Mouse (Mus musculus) erythroid progenitor cell, adult 5-6 weeks (primary cell): ENCODE results near the gene Gm20388. TPM values are rescaled to one million over a fixed set of nuclear protein-coding genes. Genes with fewer than 3 reads are reported as not detected.

ENCODE experiments used
- ATAC-seq: replicated peaks from 2 replicates; pipeline ENCODE4 v1.8.0; 2016; ENCODE audit warnings: moderate number of reproducible peaks, mild to moderate bottlenecking, moderate TSS enrichment, inconsistent platforms; ENCODE audit not compliant: poor library complexity, low FRiP score, severe bottlenecking
- total RNA-seq, 2 experiments: library from RNA; stranded (forward) in 1 of 2; stranded (reverse) in 1 of 2; fragments of 150-400 nt in 1 of 2; fragments of 186-747, 209-891 nt in 1 of 2; gene quantifications; 2 replicates each; pipeline versions ENCODE4 v1.2.3 to v1.2.4; 2015 to 2017; ENCODE audit warnings: low replicate concordance in 2 of 2

Gm20388 gene
- total RNA-seq, 2 experiments from 2014 or later, result 4.2 TPM; not detected in 1

DNA sequence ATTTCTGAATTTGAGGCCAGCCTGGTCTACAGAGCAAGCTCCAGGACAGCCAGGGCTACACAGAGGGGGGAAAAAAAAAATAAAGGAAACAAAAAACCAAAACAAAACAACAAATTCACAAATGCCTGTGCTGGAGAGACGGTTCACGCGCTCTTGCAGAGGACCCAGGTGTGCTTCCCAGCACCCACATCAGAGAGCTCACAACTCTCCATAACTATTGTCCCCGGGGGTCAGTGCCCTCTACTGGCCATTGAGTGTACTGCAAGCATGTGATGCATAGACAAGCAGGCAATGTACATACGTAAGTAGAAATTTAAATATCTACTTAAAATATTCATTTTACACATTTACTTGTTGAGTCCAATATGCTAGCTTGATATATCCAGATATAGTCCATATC is 683.9 kb downstream of the Gm20388 start:
- no peak for ATAC-seq

DNA sequence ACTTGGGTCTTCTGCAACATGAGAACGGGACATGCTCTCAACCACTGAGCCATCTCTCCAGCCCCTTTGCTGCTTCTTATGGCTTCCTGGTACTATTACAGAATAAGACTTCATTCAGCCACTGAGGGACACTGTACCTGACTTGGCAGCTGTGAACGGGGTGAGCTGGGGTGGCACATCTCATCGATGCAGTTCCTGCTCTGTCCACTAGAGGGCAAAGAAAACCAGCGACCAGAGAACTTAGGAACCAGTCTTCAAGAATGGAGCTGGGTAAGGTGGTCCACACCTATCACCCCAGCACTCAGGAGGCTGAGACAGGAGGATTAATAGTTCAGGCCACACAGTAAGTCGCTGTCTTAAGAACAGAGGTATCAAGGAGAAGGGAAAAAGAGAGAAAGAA is 685.3 kb downstream of the Gm20388 start:
- peak; percentile 72 for ATAC-seq

DNA sequence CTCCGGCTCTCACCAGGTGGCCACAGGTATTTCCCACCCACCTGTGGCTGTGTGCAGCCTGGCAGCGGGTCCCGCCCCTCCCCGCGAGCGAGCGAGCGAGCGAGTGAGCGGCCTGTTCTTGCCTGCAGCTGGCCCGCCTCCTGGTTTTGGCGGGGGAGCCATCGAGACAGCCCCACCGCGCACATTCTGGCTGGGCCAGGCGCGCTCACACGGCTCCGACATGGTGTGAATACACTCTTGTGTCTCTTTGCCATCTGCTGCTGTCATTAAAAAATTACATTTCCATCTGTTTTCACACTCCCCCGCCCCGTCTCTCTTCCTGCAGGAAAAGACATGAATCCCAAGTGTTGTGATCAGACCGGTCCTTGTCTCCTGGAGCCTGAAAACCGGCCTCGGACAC is 687.9 kb downstream of the Gm20388 start:
- ATAC-seq, result no peak

- ATAC-seq, result 0 out of 2 replicates have a peak, but pooled peaks have one; percentile 54
Observed at GRCm38 (mm10) chr8:120599504-120599903, 688.9 kb downstream of the Gm20388 start.

DNA sequence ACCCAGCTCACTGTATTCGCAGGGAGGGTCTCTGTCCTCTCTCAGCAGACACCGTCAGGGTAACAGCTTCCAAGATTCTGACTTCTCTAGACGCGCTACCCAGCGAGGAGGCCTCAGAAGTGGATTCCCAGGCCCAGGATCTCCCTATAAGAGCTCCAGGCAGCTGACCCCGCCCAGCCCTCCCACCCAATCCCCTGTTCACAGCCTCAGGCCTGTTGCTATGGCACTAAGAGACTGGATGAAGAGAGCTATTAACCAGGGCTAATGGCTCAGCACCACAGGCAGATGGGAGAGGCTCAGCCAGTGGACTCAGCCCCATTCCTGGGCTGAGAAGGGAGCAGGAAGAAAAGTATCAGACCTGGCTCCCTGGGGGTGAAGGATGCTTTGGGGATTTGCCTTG is 692.0 kb downstream of the Gm20388 start:
- no peak for ATAC-seq

GRCm38 (mm10) chr8:120607460-120607859 is 696.8 kb downstream of the Gm20388 start:
- ATAC-seq, result no peak

- peak; percentile 76 for ATAC-seq
Observed at GRCm38 (mm10) chr8:120607885-120608284, 697.2 kb downstream of the Gm20388 start.

- no peak for ATAC-seq
Observed at GRCm38 (mm10) chr8:120610824-120611223, 700.2 kb downstream of the Gm20388 start.

DNA sequence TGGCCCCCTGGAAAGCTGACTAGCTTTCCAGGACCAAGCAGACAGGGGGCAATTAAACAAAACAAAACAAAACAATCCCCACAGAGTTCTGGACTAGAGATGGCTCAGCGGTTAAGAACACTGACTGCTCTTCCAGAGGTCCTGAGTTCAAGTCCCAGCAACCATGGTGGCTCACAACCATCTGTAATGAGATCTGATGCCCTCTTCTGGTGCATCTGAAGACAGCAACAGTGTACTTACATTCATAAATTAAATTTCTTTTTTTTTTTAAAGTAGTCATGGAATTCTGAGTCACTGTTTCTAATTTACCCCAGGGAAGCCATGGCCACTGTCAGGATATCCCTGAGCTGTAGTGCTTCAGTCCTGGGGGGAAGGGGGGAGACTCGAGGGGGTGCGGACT is 703.9 kb downstream of the Gm20388 start:
- no peak for ATAC-seq

DNA sequence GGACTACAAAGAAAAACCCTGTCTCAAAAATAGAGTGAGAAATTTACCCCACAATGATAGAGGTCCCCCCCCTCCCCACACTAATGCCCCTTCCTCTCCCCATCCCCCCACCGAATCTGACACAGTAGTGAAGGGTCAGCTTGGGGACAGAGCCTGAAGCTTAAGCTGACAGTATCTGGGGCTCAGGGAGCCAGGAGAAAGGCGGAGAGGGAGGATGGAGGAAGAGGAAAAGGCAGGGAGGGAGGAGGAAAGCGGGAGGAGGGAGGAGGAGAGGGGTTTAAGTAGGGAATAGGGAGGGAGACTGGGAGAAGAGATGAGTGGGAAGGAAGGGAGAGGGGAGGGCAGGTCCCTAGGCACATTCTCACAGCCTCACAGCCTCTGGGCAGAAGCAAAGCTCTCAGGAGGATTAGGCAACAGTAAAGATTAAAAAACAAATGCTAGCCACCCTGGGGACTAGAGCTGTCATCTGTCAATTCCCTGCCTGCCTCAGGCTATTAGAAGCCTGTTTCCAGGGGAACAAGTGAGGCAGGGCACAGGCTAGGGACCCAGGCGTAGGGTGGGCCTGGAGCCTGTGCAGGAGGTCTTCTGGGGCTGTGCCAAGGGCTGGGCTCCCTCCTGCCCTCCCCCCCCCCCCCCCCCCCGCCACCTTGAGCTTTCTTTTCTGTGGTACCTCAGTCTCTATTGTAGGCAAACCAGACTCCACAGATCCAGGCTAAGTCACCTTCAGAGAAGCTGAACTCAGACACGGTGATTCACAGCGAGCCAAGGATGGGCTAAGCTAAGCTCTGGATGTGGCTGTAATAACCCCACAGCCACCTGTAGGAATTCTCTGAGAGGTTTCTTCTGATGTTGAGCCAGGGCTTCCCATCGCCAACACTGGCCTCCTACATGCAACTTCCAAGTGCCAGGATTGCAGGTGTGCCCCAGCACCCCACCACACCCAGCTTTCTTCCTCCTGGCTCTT is 706.3 kb downstream of the Gm20388 start:
- no peak for ATAC-seq

GRCm38 (mm10) chr8:120618110-120618509 is 707.5 kb downstream of the Gm20388 start:
- ATAC-seq, result peak; percentile 73

GRCm38 (mm10) chr8:120619235-120620180 is 708.9 kb downstream of the Gm20388 start:
- ATAC-seq, result no peak

GRCm38 (mm10) chr8:120620441-120620840 is 709.8 kb downstream of the Gm20388 start:
- no peak for ATAC-seq

DNA sequence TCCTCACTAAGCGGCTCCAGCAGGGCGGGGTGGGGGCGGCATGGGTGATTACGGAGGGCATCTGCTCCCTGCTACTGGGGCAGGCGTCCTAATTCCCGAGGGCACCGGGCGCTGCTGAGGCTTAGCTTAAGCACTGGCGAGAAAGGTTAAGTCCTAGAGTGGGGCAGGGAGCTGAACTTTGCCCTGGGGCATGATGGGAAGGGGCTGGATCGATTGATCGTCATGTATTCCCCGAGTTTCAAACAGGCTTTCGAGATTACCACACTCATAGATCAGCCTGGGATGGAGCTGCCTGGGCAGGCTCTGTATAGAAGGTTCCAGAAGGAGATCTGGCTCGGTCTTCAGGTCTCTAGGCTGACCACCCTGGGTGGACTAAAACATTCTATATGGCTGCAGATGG is 711.5 kb downstream of the Gm20388 start:
- no peak for ATAC-seq

DNA sequence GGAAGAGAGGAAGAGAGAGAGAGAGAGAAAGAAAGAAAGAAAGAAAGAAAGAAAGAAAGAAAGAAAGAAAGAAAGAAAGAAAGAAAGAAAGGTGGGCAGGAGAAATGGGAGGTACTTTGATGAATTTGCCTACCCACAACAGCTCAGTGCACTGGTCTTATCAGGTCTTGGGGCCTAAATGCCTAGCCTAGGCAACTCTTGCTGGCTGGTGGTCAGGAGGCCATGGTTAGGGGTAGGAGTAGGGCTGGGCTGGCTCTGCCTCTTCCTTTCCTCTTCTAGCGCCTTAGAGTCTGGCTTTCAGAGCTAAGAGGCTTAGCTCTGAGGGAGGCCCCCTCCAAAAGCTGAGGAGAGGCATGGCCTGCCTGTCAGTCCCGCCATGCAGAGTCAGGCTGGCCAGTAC is 713.0 kb downstream of the Gm20388 start:
- ATAC-seq, result no peak

- ATAC-seq, result no peak
Observed at GRCm38 (mm10) chr8:120626461-120626860, 715.8 kb downstream of the Gm20388 start.

DNA sequence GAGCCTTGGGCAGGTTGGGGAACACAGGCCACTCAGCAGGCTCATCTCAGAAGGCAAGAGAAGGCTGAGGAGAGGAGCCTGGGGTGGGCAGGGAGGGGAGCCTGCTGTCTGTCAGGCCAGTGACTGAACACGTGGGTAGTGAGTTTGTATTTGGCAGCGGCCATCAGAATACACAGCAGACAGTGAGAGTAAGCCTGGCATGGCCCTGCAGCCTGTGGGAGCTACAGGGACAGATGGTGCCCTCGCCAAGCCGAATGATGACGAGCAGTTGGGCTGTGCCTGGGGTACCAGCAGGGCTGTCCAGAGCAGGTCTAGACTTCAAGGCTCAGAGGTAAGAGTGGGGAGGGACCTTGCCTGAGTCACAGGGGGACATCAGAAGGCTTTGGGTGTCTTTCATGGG is 716.7 kb downstream of the Gm20388 start:
- no peak for ATAC-seq

DNA sequence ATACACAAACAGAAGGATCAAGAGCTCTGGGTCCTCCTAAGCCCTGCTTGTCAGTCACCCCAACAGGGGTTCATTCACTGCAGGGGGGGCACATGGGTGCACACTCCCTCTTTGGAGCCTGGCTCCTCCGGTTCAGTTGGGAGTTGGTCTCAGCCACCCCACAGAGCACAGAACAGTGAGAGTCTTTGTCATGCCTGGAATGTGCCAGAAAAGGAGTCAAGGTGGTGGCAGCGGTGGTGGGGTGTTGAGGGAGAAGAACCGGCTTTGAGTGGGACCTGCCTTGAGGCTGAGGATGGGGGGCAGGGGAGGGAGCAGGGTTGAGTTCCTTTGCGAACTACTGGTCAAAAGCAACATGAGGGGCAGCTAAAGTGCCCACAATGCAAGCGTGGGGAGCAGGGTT is 719.4 kb downstream of the Gm20388 start:
- no peak for ATAC-seq

DNA sequence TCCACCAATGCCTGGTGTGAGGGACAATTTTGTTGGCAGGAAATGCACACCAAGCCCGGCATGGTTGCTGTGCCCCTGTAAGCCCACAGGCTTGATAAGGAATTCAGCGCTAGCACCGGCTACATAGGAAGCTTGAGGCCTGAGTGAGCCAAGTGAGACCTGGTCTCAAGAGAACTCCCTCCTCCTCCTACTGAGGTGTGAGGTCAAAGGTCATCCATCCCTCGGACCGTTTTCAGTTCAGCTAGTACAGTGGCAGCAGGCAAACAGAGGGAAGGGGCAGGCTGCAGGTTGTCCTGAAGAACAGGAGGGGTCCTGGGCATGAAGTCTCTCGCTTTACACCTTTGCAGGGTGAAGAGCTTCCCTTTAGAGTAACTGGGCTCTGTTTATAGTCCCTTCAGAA is 720.2 kb downstream of the Gm20388 start:
- ATAC-seq, result no peak
